Mouse (Mus musculus) embryonic fibroblast, embryonic 13.5 days (primary cell): Measurements from ENCODE around the gene T2.

Experiments used
- CTCF ChIP-seq: IDR thresholded peaks from 2 replicates; pipeline ENCODE4 v1.5.1; 2011; ENCODE audit warnings: mild to moderate bottlenecking, control low read depth, low read length, moderate library complexity, borderline replicate concordance; ENCODE audit not compliant: insufficient read depth
- POLR2A ChIP-seq: IDR thresholded peaks from 2 replicates; pipeline ENCODE4 v1.6.1; 2011; ENCODE audit warnings: low read depth, mild to moderate bottlenecking, control low read depth, low read length, moderate library complexity

- TF ChIP-seq CTCF = no peak
- TF ChIP-seq POLR2A = no peak
These were observed 12.4 kb upstream of the T2 start for GRCm38 (mm10) chr17:8343416-8343815.
